Mouse (Mus musculus): ENCODE results near the gene Klk7. TPM values are rescaled to one million over a fixed set of nuclear protein-coding genes. Genes with fewer than 3 reads are reported as not detected.

The Klk7 gene
- polyA plus RNA-seq, 1 experiment from 2014 or later = not detected

DNA sequence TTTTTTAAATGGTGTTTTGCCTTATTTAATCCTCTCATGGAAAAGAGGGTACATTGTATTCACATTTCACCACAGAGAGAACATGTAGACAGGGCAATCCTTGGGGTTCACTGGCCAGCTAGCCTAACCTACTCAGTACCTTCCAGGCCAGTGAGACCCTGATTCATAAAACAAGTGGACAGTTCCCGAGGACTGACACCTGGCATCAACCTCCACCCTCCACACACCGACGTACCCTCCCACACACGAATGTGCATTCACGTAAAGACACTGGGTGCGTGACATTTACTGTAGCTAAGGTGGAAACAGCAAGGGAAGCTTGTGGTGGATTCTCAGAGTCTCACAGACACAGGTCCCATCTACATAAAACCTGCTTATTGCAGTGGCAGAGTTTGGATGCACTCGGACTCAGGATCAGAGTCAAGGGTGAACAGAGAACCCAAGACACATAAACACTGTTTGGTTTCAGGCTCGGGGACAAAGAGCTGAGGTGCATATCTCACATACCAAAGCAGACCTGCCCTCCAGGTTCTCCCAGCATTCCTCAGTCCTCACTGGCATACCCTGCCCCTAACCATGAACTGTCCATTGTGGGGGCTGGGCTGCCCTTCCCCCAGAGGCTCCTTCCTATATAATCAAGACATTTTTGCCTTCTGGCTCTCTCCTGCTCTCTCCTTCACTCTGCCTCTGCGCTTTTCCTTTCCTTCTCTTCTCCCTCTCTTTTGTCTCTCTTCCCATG, 43.7 kb downstream of the Klk7 start:
- CTCF ChIA-PET = no interaction called here
- in situ Hi-C loops (cut with MboI; ENCODE audit: low pct_unique_long_range_greater_than_20kb) = no loop called here
- no peak for ATAC-seq

GRCm38 (mm10) chr7:43855709-43856108, 44.6 kb downstream of the Klk7 start:
- POLR2A ChIA-PET = no interaction called here
- no peak for TF ChIP-seq CTCF (IDR thresholded peaks at IDR 0.05)
- CTCF ChIA-PET = no interaction called here
- in situ Hi-C loops (cut with MboI; ENCODE audit: low pct_unique_long_range_greater_than_20kb) = no loop called here
- no peak for ATAC-seq
- no peaks in the 10 kb centered on the region for H3K27me3 ChIP-seq
- DNase-seq (ENCODE audit: low read depth, low spot score) = no peak

More for the DNA sequence above, 43.7 kb downstream of the Klk7 start:
- DNase-seq (ENCODE audit: low read depth, low spot score) = no peak
- no peak for TF ChIP-seq CTCF (IDR thresholded peaks at IDR 0.05)
- H3K27me3 ChIP-seq = no peaks in the 10 kb centered on the region
- POLR2A ChIA-PET = no interaction called here

GRCm38 (mm10) chr7:43856307-43856706, 45.2 kb downstream of the Klk7 start:
- no peak for ATAC-seq
- ChIA-PET CTCF (no interaction called here), POLR2A (interaction anchor here (0.6 kb wide), 1 partner anchor 263 kb away, joined by 3 read pairs; no protein-coding TSS in a partner anchor)
- no peaks in the 10 kb centered on the region for H3K27me3 ChIP-seq
- in situ Hi-C loops (cut with MboI; ENCODE audit: low pct_unique_long_range_greater_than_20kb) = no loop called here
- DNase-seq (ENCODE audit: low read depth, low spot score) = no peak
- TF ChIP-seq CTCF (IDR thresholded peaks at IDR 0.05) = no peak

GRCm38 (mm10) chr7:43857501-43857900, 46.4 kb downstream of the Klk7 start:
- POLR2A ChIA-PET = no interaction called here
- ATAC-seq (no peak), DNase-seq (ENCODE audit: low read depth, low spot score) (no peak)
- no peak for TF ChIP-seq CTCF (IDR thresholded peaks at IDR 0.05)
- CTCF ChIA-PET = no interaction called here
- in situ Hi-C loops (cut with MboI; ENCODE audit: low pct_unique_long_range_greater_than_20kb) = no loop called here
- no peaks in the 10 kb centered on the region for H3K27me3 ChIP-seq

GRCm38 (mm10) chr7:43860411-43860810, 49.3 kb downstream of the Klk7 start:
- H3K27me3 ChIP-seq = no peaks in the 10 kb centered on the region
- no peak for TF ChIP-seq CTCF (IDR thresholded peaks at IDR 0.05)
- DNase-seq (ENCODE audit: low read depth, low spot score) (no peak), ATAC-seq (no peak)
- CTCF ChIA-PET = no interaction called here
- in situ Hi-C loops (cut with MboI; ENCODE audit: low pct_unique_long_range_greater_than_20kb) = no loop called here
- POLR2A ChIA-PET = no interaction called here

Other genes starting within 250 kb of the Klk7 start
- gene Zfp658, start 249.0 kb upstream of the Klk7 start, polyA plus RNA-seq (2021) = 3.2 TPM
- 8.7 TPM for gene Zfp719, start 231.7 kb upstream of the Klk7 start, polyA plus RNA-seq (2021)
- gene Zfp819, start 204.1 kb upstream of the Klk7 start, polyA plus RNA-seq (2021) = 1.1 TPM
- 0.06 TPM for gene Ceacam18, start 176.6 kb upstream of the Klk7 start, polyA plus RNA-seq (2021)
- gene Siglece, start 151.1 kb upstream of the Klk7 start, polyA plus RNA-seq (2021) = 0.17 TPM
- gene Ctu1, start 139.3 kb upstream of the Klk7 start, polyA plus RNA-seq (2021) = 10.0 TPM
- gene Klk14, start 120.9 kb upstream of the Klk7 start, polyA plus RNA-seq (2021) = not detected
- gene Klk13, start 98.7 kb upstream of the Klk7 start, polyA plus RNA-seq (2021) = not detected
- not detected for gene Klk12, start 42.4 kb upstream of the Klk7 start, polyA plus RNA-seq (2021)
- not detected for gene Klk11, start 36.7 kb upstream of the Klk7 start, polyA plus RNA-seq (2021)
- gene Klk10, start 30.3 kb upstream of the Klk7 start, polyA plus RNA-seq (2021) = not detected
- gene Klk9, start 19.4 kb upstream of the Klk7 start, polyA plus RNA-seq (2021) = not detected
- not detected for gene Klk8, start 13.7 kb upstream of the Klk7 start, polyA plus RNA-seq (2021)
- gene Klk6, start 13.2 kb downstream of the Klk7 start, polyA plus RNA-seq (2021) = not detected
- not detected for gene Klk5, start 30.7 kb downstream of the Klk7 start, polyA plus RNA-seq (2021)
- gene Klk4, start 69.9 kb downstream of the Klk7 start, polyA plus RNA-seq (2021) = not detected
- gene Klk15, start 122.4 kb downstream of the Klk7 start, polyA plus RNA-seq (2021) = not detected
- gene Klk1b8, start 139.4 kb downstream of the Klk7 start, polyA plus RNA-seq (2021) = not detected
- gene Klk1b1, start 155.5 kb downstream of the Klk7 start, polyA plus RNA-seq (2021) = not detected
- gene Klk1b9, start 164.8 kb downstream of the Klk7 start, polyA plus RNA-seq (2021) = not detected
- not detected for gene Klk1b11, start 184.6 kb downstream of the Klk7 start, polyA plus RNA-seq (2021)
- not detected for gene Klk1b26, start 200.9 kb downstream of the Klk7 start, polyA plus RNA-seq (2021)
- not detected for gene Klk1b27, start 241.0 kb downstream of the Klk7 start, polyA plus RNA-seq (2021)

Data from Patski (cell line).